Mouse (Mus musculus): ENCODE measurements at regions not wholly inside any gene's neighbourhood (a gene's known extent, or its start where the extent isn't known, plus 50 kb on each side); places are given as distances from the start of the nearest gene placed in this dataset.

DNA sequence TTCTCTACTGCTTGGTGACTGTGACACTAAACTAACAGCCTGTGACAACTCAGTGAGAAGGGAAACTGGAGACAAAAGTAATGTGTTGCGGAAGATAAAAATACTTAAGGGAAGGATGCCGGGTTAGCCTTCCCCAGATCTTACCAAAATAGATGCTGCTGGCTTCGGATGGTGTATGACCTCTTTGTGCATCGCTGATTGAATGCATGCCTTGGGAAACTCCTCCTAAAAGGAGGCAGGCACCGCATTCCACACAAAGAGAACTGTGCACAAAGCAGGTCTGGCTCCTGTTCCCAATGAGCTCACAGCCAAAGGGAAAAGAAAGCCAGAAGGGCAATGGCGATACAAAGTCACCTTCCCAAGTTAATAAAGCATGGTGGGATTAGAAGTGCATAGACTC lies 144.9 kb upstream of the Hnrnpa3 start:
- no peak for TF ChIP-seq CTCF (IDR thresholded peaks at IDR 0.05; ENCODE audit: low read depth)
- no peak for TF ChIP-seq EP300 (optimal IDR thresholded peaks at IDR 0.05)

Measured in stomach, postnatal 0 days (tissue).